Mouse (Mus musculus): ENCODE results near the gene Nutm1. TPM values are rescaled to one million over a fixed set of nuclear protein-coding genes. Genes with fewer than 3 reads are reported as not detected.

Gene Nutm1
- polyA plus RNA-seq, 1 experiment from 2014 or later: 0.02 TPM

DNA sequence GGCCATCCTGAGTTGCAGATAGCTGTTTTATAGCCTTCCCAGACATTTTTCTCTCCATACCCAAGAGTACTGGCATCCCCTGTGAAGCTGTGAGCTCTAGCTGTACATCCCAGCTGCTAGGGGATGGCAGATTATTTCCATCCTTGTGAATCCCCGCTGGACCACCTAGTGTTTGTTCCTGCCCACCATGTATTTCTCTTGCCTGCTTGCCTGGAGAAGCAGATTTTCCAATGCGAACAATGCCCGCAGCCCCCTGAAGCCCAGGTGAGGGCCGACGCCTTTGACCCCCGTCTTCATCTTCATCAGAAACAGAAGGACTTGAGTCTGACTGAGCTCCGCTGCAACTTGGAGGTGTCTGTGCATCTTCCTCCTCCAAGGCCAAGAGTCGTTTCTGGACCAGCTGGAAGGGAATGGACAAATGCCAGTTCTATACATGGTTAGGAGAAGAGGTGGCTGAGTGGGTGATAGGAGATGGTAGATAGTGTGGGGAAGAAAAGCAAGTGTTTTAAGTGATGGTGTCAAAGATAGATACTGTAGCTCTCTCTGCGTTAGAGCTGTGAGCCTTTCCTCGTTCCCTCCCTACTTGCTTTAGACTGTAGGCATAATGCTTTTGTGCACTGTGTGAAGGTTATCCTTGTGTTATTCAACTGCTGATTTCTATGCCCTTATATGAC, 9.2 kb downstream of the Nutm1 start:
- no peak for TF ChIP-seq EP300 (IDR thresholded peaks at IDR 0.05; ENCODE audit: low read depth)
- no peak for TF ChIP-seq CTCF (IDR thresholded peaks at IDR 0.05; ENCODE audit: low read depth)
- 73% methylated on average over 10 of the region's 10 CpGs for WGBS (ENCODE audit: insufficient replicate concordance)
- Histone ChIP-seq H3K36me3 (replicated peaks; ENCODE audit: insufficient read depth, low read length) (no peaks in the 10 kb centered on the region), H3K4me1 (ENCODE audit: insufficient read depth) (no peaks in the 10 kb centered on the region), H3K4me3 (ENCODE audit: low read depth, low read length) (no peak overlapping the region), H3K27me3 (ENCODE audit: insufficient read depth, low read length) (no peaks in the 10 kb centered on the region), H3K4me2 (ENCODE audit: low read depth, low read length) (no peak overlapping the region), H3K27ac (ENCODE audit: low read depth) (no peak overlapping the region), H3K9ac (replicated peaks) (no peak overlapping the region), H3K9me3 (ENCODE audit: low read length) (no peaks in the 10 kb centered on the region)
- no peak for DNase-seq
- no peak for ATAC-seq

DNA sequence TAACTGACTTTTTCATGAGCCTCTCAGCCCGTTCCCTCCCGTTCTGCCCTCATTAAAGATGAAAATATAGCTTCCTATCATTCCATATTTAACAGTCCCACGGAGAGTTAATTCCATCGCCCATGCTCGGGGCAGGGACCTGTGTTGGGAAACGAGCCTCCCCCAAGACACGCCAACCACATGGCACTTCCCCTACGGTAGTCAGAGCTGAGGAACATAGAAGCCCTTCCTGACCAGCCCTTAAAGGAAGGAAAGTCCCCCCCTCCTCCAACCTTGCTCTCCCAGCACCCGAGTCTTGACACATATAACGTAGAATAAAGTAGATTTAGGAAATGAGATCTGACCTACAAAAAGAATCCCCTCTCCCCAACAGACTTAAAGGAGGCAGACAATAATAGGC, 11.8 kb downstream of the Nutm1 start:
- Histone ChIP-seq H3K4me1 (ENCODE audit: insufficient read depth) (no peaks in the 10 kb centered on the region), H3K9me3 (ENCODE audit: low read length) (no peaks in the 10 kb centered on the region), H3K36me3 (replicated peaks; ENCODE audit: insufficient read depth, low read length) (no peaks in the 10 kb centered on the region), H3K27me3 (ENCODE audit: insufficient read depth, low read length) (no peaks in the 10 kb centered on the region), H3K4me3 (ENCODE audit: low read depth, low read length) (no peak overlapping the region), H3K9ac (replicated peaks) (no peak overlapping the region), H3K27ac (ENCODE audit: low read depth) (no peak overlapping the region), H3K4me2 (ENCODE audit: low read depth, low read length) (no peak overlapping the region)
- 48% methylated on average over 10 of the region's 10 CpGs for WGBS (ENCODE audit: insufficient replicate concordance)
- ATAC-seq (no peak), DNase-seq (no peak)
- TF ChIP-seq CTCF (IDR thresholded peaks at IDR 0.05; ENCODE audit: low read depth): no peak
- no peak for TF ChIP-seq EP300 (IDR thresholded peaks at IDR 0.05; ENCODE audit: low read depth)

GRCm38 (mm10) chr2:112246193-112246592, 12.9 kb downstream of the Nutm1 start:
- no peaks in the 10 kb centered on the region for H3K36me3 ChIP-seq (replicated peaks; ENCODE audit: insufficient read depth, low read length)
- H3K4me2 ChIP-seq (ENCODE audit: low read depth, low read length): no peak overlapping the region
- H3K27me3 ChIP-seq (ENCODE audit: insufficient read depth, low read length): no peaks in the 10 kb centered on the region
- WGBS (ENCODE audit: insufficient replicate concordance): 81% methylated on average over 6 of the region's 6 CpGs
- ATAC-seq: no peak
- H3K27ac ChIP-seq (ENCODE audit: low read depth): no peak overlapping the region
- H3K4me3 ChIP-seq (ENCODE audit: low read depth, low read length): no peak overlapping the region
- H3K9ac ChIP-seq (replicated peaks): no peak overlapping the region
- DNase-seq: no peak
- TF ChIP-seq EP300 (IDR thresholded peaks at IDR 0.05; ENCODE audit: low read depth): no peak
- no peak for TF ChIP-seq CTCF (IDR thresholded peaks at IDR 0.05; ENCODE audit: low read depth)
- H3K4me1 ChIP-seq (ENCODE audit: insufficient read depth): no peaks in the 10 kb centered on the region
- H3K9me3 ChIP-seq (ENCODE audit: low read length): no peaks in the 10 kb centered on the region

DNA sequence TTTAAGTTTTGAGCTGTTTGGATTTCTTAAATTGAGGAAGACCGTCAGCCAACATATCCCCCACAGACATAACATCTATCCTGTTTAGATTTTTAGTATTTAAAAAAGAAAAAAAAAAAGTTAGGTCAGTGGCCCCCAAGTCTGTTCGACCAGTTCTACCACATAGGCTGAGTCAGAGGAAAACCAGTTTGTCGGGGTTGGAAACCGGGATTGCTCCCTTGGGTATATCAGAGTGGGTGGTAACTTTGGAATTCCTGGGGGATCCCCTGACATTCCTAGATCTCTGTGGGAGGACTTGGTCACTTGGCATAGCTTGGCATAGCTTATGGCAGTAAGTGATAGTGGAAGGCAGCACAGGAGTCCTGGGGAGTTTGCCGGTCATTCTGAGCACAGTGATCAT, 13.8 kb downstream of the Nutm1 start:
- H3K4me1 ChIP-seq (ENCODE audit: insufficient read depth): peaks cover 5% of the 10 kb centered on the region
- ATAC-seq (no peak), DNase-seq (no peak)
- no peak overlapping the region for H3K4me3 ChIP-seq (ENCODE audit: low read depth, low read length)
- 78% methylated on average over 5 of the region's 5 CpGs for WGBS (ENCODE audit: insufficient replicate concordance)
- no peak overlapping the region for H3K9ac ChIP-seq (replicated peaks)
- no peak overlapping the region for H3K4me2 ChIP-seq (ENCODE audit: low read depth, low read length)
- no peak overlapping the region for H3K27ac ChIP-seq (ENCODE audit: low read depth)
- no peak for TF ChIP-seq EP300 (IDR thresholded peaks at IDR 0.05; ENCODE audit: low read depth)
- no peak for TF ChIP-seq CTCF (IDR thresholded peaks at IDR 0.05; ENCODE audit: low read depth)
- H3K36me3 ChIP-seq (replicated peaks; ENCODE audit: insufficient read depth, low read length): no peaks in the 10 kb centered on the region
- no peaks in the 10 kb centered on the region for H3K9me3 ChIP-seq (ENCODE audit: low read length)
- peaks cover 3% of the 10 kb centered on the region; the same call in 1 of the 2 replicates for H3K27me3 ChIP-seq (ENCODE audit: insufficient read depth, low read length)

GRCm38 (mm10) chr2:112241787-112242186, 17.3 kb downstream of the Nutm1 start:
- no peak overlapping the region for H3K4me3 ChIP-seq (ENCODE audit: low read depth, low read length)
- H3K27me3 ChIP-seq (ENCODE audit: insufficient read depth, low read length): peaks cover 5% of the 10 kb centered on the region; the same call in 1 of the 2 replicates
- H3K4me2 ChIP-seq (ENCODE audit: low read depth, low read length): no peak overlapping the region
- no peak overlapping the region for H3K9ac ChIP-seq (replicated peaks)
- TF ChIP-seq EP300 (IDR thresholded peaks at IDR 0.05; ENCODE audit: low read depth) (no peak), CTCF (IDR thresholded peaks at IDR 0.05; ENCODE audit: low read depth) (no peak)
- H3K36me3 ChIP-seq (replicated peaks; ENCODE audit: insufficient read depth, low read length): no peaks in the 10 kb centered on the region
- peaks cover 16% of the 10 kb centered on the region for H3K4me1 ChIP-seq (ENCODE audit: insufficient read depth)
- ATAC-seq (no peak), DNase-seq (no peak)
- WGBS (ENCODE audit: insufficient replicate concordance): 85% methylated on average over 14 of the region's 14 CpGs
- no peak overlapping the region for H3K27ac ChIP-seq (ENCODE audit: low read depth)
- no peaks in the 10 kb centered on the region for H3K9me3 ChIP-seq (ENCODE audit: low read length)

DNA sequence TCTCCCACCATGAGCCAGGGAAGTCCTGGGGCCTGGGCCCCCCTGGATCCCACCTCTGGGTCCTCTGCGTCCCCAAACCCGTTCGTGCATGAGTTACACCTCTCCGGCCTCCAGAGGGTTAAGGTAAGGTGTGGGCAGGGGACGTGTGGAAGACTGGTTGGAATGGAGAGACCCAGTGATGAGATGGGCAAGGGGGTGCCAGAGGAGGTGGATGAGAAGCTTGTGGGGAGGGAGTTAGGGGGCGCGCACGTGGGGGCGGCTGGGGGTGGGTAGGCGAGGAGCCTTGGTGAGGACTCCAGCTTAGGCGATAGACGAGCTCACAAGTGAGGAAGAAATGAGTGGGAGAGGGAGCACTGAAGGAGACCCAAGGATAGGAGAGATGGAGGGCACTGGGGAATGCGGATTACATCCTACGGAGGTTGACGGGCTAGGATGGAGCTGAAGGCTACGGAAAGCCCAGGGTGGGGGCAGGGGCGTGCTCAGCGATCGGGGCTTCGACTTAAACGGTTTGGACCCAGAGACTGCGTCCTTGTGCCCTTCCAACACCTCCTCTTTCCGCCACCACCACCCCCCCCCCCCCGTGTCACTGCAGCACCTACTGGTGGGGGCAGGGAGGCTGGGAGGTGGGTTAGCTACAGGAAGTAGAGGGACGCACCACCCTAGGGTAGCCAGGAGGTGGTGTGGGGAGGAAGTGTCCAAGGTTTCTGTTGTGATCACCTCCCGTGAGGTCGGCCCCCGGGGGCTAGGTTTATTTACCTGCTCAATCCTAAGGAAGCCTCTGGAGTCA, 19.0 kb downstream of the Nutm1 start:
- peak overlapping the region; percentile 78; the same call in 1 of the 2 replicates for H3K27ac ChIP-seq (ENCODE audit: low read depth)
- no peak; the same call in 1 of the 2 replicates for TF ChIP-seq CTCF (IDR thresholded peaks at IDR 0.05; ENCODE audit: low read depth)
- TF ChIP-seq EP300 (IDR thresholded peaks at IDR 0.05; ENCODE audit: low read depth): no peak
- peak overlapping the region; percentile 90 for H3K4me3 ChIP-seq (ENCODE audit: low read depth, low read length)
- H3K9me3 ChIP-seq (ENCODE audit: low read length): no peaks in the 10 kb centered on the region
- WGBS (ENCODE audit: insufficient replicate concordance): 2% methylated on average over 24 of the region's 28 CpGs
- peaks cover 5% of the 10 kb centered on the region; the same call in 1 of the 2 replicates for H3K27me3 ChIP-seq (ENCODE audit: insufficient read depth, low read length)
- peaks cover 16% of the 10 kb centered on the region for H3K4me1 ChIP-seq (ENCODE audit: insufficient read depth)
- no peaks in the 10 kb centered on the region for H3K36me3 ChIP-seq (replicated peaks; ENCODE audit: insufficient read depth, low read length)
- ATAC-seq (no peak), DNase-seq (peak; percentile 37)
- peak overlapping the region; percentile 98 for H3K4me2 ChIP-seq (ENCODE audit: low read depth, low read length)
- peak overlapping the region; percentile 76 for H3K9ac ChIP-seq (replicated peaks)
